ENCODE assay signal across 8 mouse cellular contexts in genomic region chr14:57730527-57730926, GRCm38 (mm10). TPM values are rescaled to one million over a fixed set of nuclear protein-coding genes. Genes with fewer than 3 reads are reported as not detected.
DNase-seq lines count a peak whose midpoint lies in the region; ATAC-seq and TF ChIP-seq lines count a peak whose summit lies in the region.
"Had no signal": no experiment of that assay in that cellular context is flagged by ENCODE, and none has a peak within 500 bp of the region (broad histone marks: within the 10 kb centered on the region; RNA-seq: fewer than 3 reads in every experiment).

No protein-coding gene starts in this region.

- peak; percentile 43 for ATAC-seq in forebrain, embryonic 14.5 days
- peak; percentile 84 for ATAC-seq in hindbrain, postnatal 0 days

- TF ChIP-seq CTCF in hindbrain, postnatal 0 days (IDR thresholded peaks at IDR 0.05; ENCODE audit: low read depth) = no peak

- H3K4me2 ChIP-seq in forebrain, embryonic 14.5 days (ENCODE audit: low read length) = no peak overlapping the region
- no peak overlapping the region for H3K4me2 ChIP-seq in hindbrain, postnatal 0 days (ENCODE audit: low read depth, low read length)

- H3K9me3 ChIP-seq in forebrain, embryonic 14.5 days (replicated peaks; ENCODE audit: control insufficient read depth, low read length) = 0 out of 2 replicates have a peak, but pooled peaks cover 6% of the 10 kb centered on the region
- no peaks in the 10 kb centered on the region for H3K9me3 ChIP-seq in hindbrain, postnatal 0 days (ENCODE audit: low read length)

- no peak overlapping the region for H3K4me3 ChIP-seq in forebrain, embryonic 14.5 days (ENCODE audit: low read depth, low read length)
- no peak overlapping the region for H3K4me3 ChIP-seq in hindbrain, postnatal 0 days (ENCODE audit: low read length)
- H3K4me3 ChIP-seq: erythroblast, embryonic 14.5 days had no signal

- peaks cover 10% of the 10 kb centered on the region for H3K4me1 ChIP-seq in forebrain, embryonic 14.5 days (ENCODE audit: control insufficient read depth, insufficient read depth, low read length)
- peaks cover 13% of the 10 kb centered on the region; the same call in 1 of the 2 replicates for H3K4me1 ChIP-seq in hindbrain, postnatal 0 days (ENCODE audit: insufficient read depth, low read length)

- peak overlapping the region; percentile 35; the same call in 1 of the 2 replicates for H3K9ac ChIP-seq in forebrain, embryonic 14.5 days (ENCODE audit: low read length)
- no peak overlapping the region for H3K9ac ChIP-seq in hindbrain, postnatal 0 days (replicated peaks; ENCODE audit: low read length)

- 29% methylated on average over 9 of the region's 9 CpGs for WGBS in forebrain, embryonic 14.5 days
- WGBS in hindbrain, postnatal 0 days = 23% methylated on average over 9 of the region's 9 CpGs

- H3K27ac ChIP-seq in forebrain, embryonic 14.5 days (ENCODE audit: low read depth, low read length) = peak overlapping the region; percentile 33; the same call in 1 of the 2 replicates
- peak overlapping the region; percentile 62 for H3K27ac ChIP-seq in hindbrain, postnatal 0 days

- H3K27me3 ChIP-seq in forebrain, embryonic 14.5 days (replicated peaks; ENCODE audit: control insufficient read depth, insufficient read depth, low read length) = no peaks in the 10 kb centered on the region
- no peaks in the 10 kb centered on the region for H3K27me3 ChIP-seq in hindbrain, postnatal 0 days (ENCODE audit: insufficient read depth, low read length)

- DNase-seq in 3134 (ENCODE audit: extremely low read depth, insufficient read length, low spot score) = peak; percentile 46
- DNase-seq in 3T3-L1 (ENCODE audit: low read depth, low spot score) = peak; percentile 53
- peak; percentile 63 for DNase-seq in forebrain, embryonic 14.5 days (ENCODE audit: low spot score)
- DNase-seq in hindbrain, postnatal 0 days (ENCODE audit: low spot score) = peak; percentile 63
- DNase-seq in lung, postnatal 10 days = peak; percentile 88
- no peak for DNase-seq in right cerebral cortex, adult 18-20 months
- DNase-seq in right cerebral cortex, postnatal 4 days = no peak

- no peaks in the 10 kb centered on the region; the same call in 1 of the 2 replicates for H3K36me3 ChIP-seq in forebrain, embryonic 14.5 days (ENCODE audit: control insufficient read depth, insufficient read depth, low read length)
- no peaks in the 10 kb centered on the region for H3K36me3 ChIP-seq in hindbrain, postnatal 0 days (ENCODE audit: insufficient read depth, low read length)

RNA-seq across cellular contexts. Expression of gene Gm49361, which starts 15.4 kb away (rescaled TPM):
- polyA plus RNA-seq in forebrain, embryonic 14.5 days (2014; fragmentation: Nextera tagmentation; extraction: Ambion mirVana) = not detected in 2 replicates
- total RNA-seq in hindbrain, postnatal 0 days (2014; rRNA removed) = 0.16 and 6.4 TPM in 2 replicates
- polyA plus RNA-seq in hindbrain, postnatal 0 days (2015; fragmentation: Nextera tagmentation; extraction: Ambion mirVana) = not detected in 2 replicates

RNA-seq across cellular contexts. Expression of gene Lats2, which starts 27.7 kb away (rescaled TPM):
- 5.0 and 6.2 TPM in 2 replicates for polyA plus RNA-seq in forebrain, embryonic 14.5 days (2014; fragmentation: Nextera tagmentation; extraction: Ambion mirVana)
- 6.4 and 14.1 TPM in 2 replicates for total RNA-seq in hindbrain, postnatal 0 days (2014; rRNA removed)
- 5.8 and 6.2 TPM in 2 replicates for polyA plus RNA-seq in hindbrain, postnatal 0 days (2015; fragmentation: Nextera tagmentation; extraction: Ambion mirVana)

Comparison
In these comparisons a context has a peak if more than half of its experiments do, and no peak if none do; other contexts are left out.
1. DNase-seq: peak in 3134 (single experiment), 3T3-L1 (single experiment), forebrain, embryonic 14.5 days (single experiment), hindbrain, postnatal 0 days (single experiment) and lung, postnatal 10 days (single experiment); none in right cerebral cortex, adult 18-20 months (single experiment) and right cerebral cortex, postnatal 4 days (single experiment).